Mouse (Mus musculus): ENCODE results near the gene Blmh. TPM values are rescaled to one million over a fixed set of nuclear protein-coding genes. Genes with fewer than 3 reads are reported as not detected.

Gene Blmh
- polyA plus RNA-seq, 1 experiment from 2014 or later, result 140 TPM

DNA sequence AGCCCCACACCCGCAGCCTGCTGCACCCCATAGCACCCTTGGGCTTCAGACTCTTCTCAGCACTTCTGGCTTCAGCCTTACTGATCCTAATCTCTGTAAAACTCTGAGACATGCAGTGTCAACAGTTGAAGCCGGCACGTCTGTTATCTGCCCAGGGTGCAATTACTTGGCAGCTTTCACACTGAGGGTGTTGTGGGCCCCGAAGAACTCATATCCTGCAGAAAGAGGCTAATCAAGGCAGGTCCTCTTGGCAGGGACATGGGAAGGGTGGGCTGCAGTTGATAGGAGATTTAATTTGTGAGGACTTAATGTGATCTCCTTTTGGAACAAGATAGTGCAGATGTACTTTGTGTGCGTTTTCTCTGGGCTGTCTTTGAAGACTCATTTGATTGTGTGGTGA lies 59.0 kb downstream of the Blmh start:
- no peak overlapping the region for H3K9ac ChIP-seq
- H3K9me3 ChIP-seq, result no peaks in the 10 kb centered on the region
- no peaks in the 10 kb centered on the region for H3K27me3 ChIP-seq (replicated peaks)
- peaks cover 25% of the 10 kb centered on the region; the same call in 1 of the 2 replicates for H3K36me3 ChIP-seq
- H3K27ac ChIP-seq, result no peak overlapping the region
- H3K4me1 ChIP-seq, result no peaks in the 10 kb centered on the region
- no peak overlapping the region for H3K4me3 ChIP-seq (replicated peaks)
- ATAC-seq (ENCODE audit: insufficient read depth, low FRiP score, low read depth), result no peak
- 60% methylated on average over 5 of the region's 5 CpGs for WGBS
- H3K4me2 ChIP-seq, result no peak overlapping the region

DNA sequence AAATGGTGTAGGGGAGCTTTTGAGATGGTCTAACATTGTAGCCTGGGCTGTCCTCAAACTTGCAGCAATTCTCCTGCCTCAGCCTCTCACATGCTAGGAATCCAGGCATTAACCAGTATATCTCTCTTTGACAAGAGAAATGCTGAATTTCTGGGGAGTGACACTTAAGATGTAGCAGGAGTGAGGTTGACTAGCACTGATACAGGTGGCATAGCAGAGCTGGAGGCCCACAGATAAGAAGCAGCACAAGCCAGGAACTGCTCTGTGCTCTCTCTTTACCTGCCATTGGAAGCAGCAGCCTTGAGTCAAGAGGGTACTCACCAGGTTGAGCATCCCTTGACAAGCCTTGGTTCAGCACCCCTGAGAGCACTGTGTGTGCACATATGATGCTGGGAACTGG lies 59.6 kb downstream of the Blmh start:
- Histone ChIP-seq H3K27ac (no peak overlapping the region), H3K36me3 (peaks cover 23% of the 10 kb centered on the region; the same call in 1 of the 2 replicates), H3K4me3 (replicated peaks) (no peak overlapping the region), H3K9me3 (no peaks in the 10 kb centered on the region), H3K9ac (no peak overlapping the region), H3K4me2 (no peak overlapping the region), H3K4me1 (no peaks in the 10 kb centered on the region), H3K27me3 (replicated peaks) (no peaks in the 10 kb centered on the region)
- no peak for ATAC-seq (ENCODE audit: insufficient read depth, low FRiP score, low read depth)

DNA sequence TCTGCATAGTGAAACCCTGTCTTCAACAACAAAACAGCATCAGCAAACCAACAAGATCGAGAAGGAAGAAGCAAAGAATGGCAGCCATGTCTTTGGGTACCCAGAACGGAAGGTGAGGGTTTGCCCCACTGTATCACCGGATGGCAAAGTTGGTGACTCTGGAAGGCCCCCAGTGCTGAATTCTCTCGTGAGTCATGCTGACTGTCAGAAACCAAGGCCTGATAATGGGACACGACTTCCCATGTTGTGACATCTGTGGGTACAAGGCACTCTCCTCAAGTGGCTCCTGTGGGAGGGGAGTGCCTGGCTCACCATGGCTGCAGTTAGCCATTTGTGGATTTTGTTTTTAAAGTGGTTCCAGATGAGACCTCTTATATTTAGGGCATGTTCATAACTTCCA lies 66.2 kb downstream of the Blmh start:
- Histone ChIP-seq H3K4me1 (no peaks in the 10 kb centered on the region), H3K36me3 (peaks cover 14% of the 10 kb centered on the region; the same call in 1 of the 2 replicates), H3K27me3 (replicated peaks) (0 out of 2 replicates have a peak, but pooled peaks cover 4% of the 10 kb centered on the region), H3K27ac (no peak overlapping the region), H3K4me3 (replicated peaks) (no peak overlapping the region), H3K4me2 (no peak overlapping the region), H3K9ac (no peak overlapping the region), H3K9me3 (no peaks in the 10 kb centered on the region)
- ATAC-seq (ENCODE audit: insufficient read depth, low FRiP score, low read depth), result no peak
- WGBS, result 70% methylated on average over 5 of the region's 5 CpGs

DNA sequence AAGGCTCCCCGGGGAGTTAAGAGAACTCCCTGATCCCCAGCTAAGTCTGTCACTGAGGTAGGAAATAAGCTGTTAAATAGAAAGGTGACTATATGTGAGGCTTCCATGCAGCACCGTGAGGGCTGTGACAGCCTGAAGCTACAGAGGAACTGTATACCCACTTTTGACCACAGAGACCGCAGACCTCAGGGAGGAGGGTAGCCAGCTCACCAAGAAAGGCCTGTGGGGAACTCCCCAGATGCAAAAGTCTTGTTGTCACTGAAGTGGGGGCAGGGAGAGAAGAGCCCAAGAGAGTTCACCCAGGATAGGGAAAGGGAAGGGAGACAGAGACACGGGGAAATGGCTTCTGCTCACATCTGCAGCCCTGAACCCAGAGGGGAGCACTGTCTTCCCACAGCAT lies 68.3 kb downstream of the Blmh start:
- Histone ChIP-seq H3K4me2 (no peak overlapping the region), H3K4me1 (0 out of 2 replicates have a peak, but pooled peaks cover 2% of the 10 kb centered on the region), H3K4me3 (replicated peaks) (no peak overlapping the region), H3K9ac (no peak overlapping the region), H3K27me3 (replicated peaks) (peaks cover 23% of the 10 kb centered on the region), H3K9me3 (no peaks in the 10 kb centered on the region), H3K36me3 (no peaks in the 10 kb centered on the region), H3K27ac (no peak overlapping the region)
- 31% methylated on average over 4 of the region's 4 CpGs for WGBS
- no peak for ATAC-seq (ENCODE audit: insufficient read depth, low FRiP score, low read depth)

DNA sequence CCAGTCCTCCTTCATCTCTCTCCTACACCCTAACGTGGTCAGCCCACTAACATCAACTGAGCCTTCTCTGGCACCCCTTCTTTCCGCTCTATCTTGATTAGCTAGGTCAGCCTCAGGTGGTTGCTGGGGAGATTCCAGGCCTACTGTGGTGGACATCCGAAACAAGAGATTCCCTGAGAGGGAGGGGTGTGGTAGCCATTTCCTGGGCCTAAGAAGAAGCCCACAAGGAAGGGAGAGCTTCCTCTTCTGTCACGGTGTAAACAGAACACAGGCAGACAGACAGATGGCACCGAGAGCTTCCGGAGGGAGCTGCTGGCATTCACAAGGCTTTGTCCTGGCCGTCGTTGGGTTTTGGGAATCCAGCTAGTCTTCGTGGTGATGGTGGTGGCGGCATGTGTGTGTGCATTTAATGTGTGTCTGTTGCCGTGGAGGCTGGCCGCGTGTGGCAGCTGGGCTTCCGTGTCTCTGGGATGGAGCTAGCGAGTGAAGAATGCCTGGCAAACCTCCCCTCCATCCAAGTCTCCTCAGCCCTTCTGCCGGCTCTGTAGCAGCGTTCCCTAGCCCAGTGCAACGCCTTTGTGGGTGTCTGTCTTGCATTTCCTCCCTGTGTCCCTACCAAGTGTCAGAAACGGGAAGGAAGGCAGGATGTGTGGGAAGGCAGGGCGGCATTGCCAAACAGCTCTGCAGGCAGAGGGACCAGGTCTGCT lies 71.5 kb downstream of the Blmh start:
- 52% methylated on average over 20 of the region's 20 CpGs for WGBS
- Histone ChIP-seq H3K36me3 (no peaks in the 10 kb centered on the region), H3K4me3 (replicated peaks) (no peak overlapping the region), H3K4me2 (0 out of 2 replicates have a peak overlapping the region, but pooled peaks have one; percentile 3), H3K27me3 (replicated peaks) (peaks cover 41% of the 10 kb centered on the region), H3K4me1 (peaks cover 13% of the 10 kb centered on the region), H3K9ac (no peak overlapping the region), H3K27ac (no peak overlapping the region), H3K9me3 (no peaks in the 10 kb centered on the region)
- no peak for ATAC-seq (ENCODE audit: insufficient read depth, low FRiP score, low read depth)

DNA sequence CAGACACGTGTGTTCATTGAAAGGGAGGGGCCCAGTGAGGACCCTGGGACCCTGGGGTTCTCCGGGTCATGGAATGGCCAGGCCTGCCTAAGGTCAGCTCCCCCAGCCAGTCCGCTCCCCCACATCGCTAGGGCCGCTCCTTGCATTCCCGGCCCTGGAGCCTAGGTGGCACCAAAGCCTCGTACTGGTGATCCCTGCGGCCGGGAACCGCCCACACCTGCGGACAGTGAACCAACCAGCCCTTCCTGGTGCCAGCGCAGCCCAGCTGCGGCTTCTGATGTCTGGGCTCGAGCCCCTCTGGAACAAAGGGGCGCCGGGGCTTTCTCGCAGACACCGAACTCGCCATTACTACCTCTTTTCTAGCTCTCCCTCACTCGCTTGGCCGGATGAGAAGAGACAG lies 72.7 kb downstream of the Blmh start:
- H3K27ac ChIP-seq, result no peak overlapping the region
- no peaks in the 10 kb centered on the region for H3K9me3 ChIP-seq
- ATAC-seq (ENCODE audit: insufficient read depth, low FRiP score, low read depth), result peak; percentile 56; the same call in 1 of the 2 replicates
- H3K27me3 ChIP-seq (replicated peaks), result peaks cover 43% of the 10 kb centered on the region
- peak overlapping the region; percentile 49 for H3K4me3 ChIP-seq (replicated peaks)
- H3K9ac ChIP-seq, result no peak overlapping the region
- H3K4me1 ChIP-seq, result peaks cover 13% of the 10 kb centered on the region
- H3K4me2 ChIP-seq, result peak overlapping the region; percentile 95
- WGBS, result 0% methylated on average over 21 of the region's 21 CpGs
- no peaks in the 10 kb centered on the region for H3K36me3 ChIP-seq

DNA sequence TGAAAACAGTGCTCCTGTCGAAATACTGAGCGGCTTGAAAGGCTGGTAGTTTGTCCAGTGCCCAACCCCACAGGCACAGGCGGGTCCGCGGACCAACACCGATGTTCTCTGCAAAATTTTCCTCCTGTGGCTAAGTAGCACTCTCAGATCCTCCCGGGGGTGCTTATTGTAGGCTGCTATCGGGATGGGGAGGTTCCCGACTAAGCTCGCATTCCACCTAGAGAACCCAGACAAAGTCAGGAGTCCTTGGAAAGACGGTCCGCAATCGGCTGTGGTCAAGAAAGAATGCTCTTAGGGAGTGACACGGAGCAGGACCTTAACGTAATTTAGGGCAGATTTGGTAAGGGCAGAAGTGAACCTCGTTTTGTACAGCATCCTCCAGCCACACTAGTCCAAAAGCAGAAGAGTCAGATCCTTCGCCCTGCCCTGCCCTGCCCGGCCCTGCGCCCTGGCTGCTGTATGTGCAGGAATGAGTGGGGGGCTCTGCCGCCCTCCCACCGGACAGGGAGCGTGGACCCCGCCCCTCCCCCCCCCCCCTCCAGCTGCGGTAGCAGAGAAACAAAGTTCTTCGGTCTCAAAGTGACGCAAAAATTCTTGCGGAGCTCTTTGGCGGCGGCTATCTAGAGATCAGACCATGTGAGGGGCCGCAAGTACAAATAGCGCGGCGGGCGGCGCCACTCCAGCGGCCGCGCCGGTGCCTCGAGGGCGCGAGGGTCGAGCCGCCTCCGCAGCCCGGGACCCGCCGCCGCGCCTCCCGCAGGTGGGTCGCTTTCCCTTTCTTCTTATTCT lies 73.5 kb downstream of the Blmh start, which contains the start of gene Slc6a4:
Gene Slc6a4 (plus strand): TSS at position 688 of the 789 bp plus-strand sequence.
- H3K4me3 ChIP-seq (replicated peaks), result peak within 1 kb of the TSS; percentile 49
- no peaks in the 10 kb centered on the region for H3K36me3 ChIP-seq
- no peak within 1 kb of the TSS for H3K27ac ChIP-seq
- peaks cover 43% of the 10 kb centered on the region for H3K27me3 ChIP-seq (replicated peaks)
- H3K4me1 ChIP-seq, result peaks cover 16% of the 10 kb centered on the region
- no peak within 1 kb of the TSS for H3K9ac ChIP-seq
- peak within 1 kb of the TSS; percentile 95 for H3K4me2 ChIP-seq
- no peak for ATAC-seq (ENCODE audit: insufficient read depth, low FRiP score, low read depth)
- WGBS, result under 1% methylated on average over 52 of the region's 52 CpGs
- no peaks in the 10 kb centered on the region for H3K9me3 ChIP-seq

DNA sequence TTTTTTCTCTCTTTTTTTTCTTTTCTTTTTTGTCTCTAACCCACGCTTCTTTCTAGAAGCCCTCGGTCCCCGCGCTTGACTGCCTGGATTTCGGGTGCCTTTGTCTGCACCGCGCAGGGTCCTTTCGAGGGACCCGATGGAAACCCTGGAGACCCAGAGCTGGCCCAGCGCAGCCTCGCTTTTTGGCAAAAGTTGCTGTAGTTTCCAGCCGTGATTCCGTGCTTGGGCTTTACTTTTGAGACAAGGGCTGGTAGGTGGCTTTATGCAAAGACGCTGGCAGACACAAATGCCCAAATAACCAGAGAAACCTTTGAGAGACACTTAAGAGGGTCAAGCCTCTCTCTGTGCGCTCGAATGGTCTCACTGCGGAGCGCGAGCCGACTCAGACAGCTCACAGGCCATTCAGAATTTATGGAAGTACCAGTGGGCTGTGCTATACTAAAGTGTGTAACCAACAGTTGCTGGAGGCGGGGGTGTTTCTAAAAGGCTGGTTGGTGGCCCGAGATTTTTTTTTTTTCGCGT lies 74.2 kb downstream of the Blmh start:
- Histone ChIP-seq H3K4me2 (peak overlapping the region; percentile 95), H3K4me1 (peaks cover 16% of the 10 kb centered on the region), H3K9ac (no peak overlapping the region), H3K27me3 (replicated peaks) (peaks cover 43% of the 10 kb centered on the region), H3K36me3 (no peaks in the 10 kb centered on the region), H3K4me3 (replicated peaks) (peak overlapping the region; percentile 49), H3K27ac (no peak overlapping the region), H3K9me3 (no peaks in the 10 kb centered on the region)
- 10% methylated on average over 24 of the region's 24 CpGs for WGBS
- ATAC-seq (ENCODE audit: insufficient read depth, low FRiP score, low read depth), result no peak

DNA sequence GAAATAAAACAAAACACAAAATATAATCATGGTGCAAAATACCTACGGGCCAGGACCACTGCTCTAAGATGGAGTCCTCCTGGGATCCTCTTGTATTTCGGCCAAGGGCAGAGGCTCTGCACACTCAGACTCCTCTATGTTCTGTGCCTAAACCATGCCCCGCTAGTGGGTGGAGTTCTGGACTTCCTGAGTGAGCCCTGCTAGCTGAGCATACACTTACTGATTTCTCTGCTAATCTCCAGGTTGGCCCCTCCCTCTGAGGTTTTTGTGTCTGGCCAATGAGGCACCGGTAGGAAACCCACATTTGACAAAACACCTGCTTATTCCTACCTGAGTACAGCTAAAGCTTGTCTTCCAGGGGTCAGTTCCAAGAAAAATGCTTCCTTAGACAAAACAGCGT lies 76.1 kb downstream of the Blmh start:
- Histone ChIP-seq H3K27me3 (replicated peaks) (peaks cover 40% of the 10 kb centered on the region), H3K9ac (no peak overlapping the region), H3K9me3 (no peaks in the 10 kb centered on the region), H3K4me2 (no peak overlapping the region), H3K4me3 (replicated peaks) (no peak overlapping the region), H3K4me1 (peaks cover 16% of the 10 kb centered on the region), H3K27ac (no peak overlapping the region), H3K36me3 (no peaks in the 10 kb centered on the region)
- no peak for ATAC-seq (ENCODE audit: insufficient read depth, low FRiP score, low read depth)
- WGBS, result 57% methylated on average over 5 of the region's 5 CpGs

DNA sequence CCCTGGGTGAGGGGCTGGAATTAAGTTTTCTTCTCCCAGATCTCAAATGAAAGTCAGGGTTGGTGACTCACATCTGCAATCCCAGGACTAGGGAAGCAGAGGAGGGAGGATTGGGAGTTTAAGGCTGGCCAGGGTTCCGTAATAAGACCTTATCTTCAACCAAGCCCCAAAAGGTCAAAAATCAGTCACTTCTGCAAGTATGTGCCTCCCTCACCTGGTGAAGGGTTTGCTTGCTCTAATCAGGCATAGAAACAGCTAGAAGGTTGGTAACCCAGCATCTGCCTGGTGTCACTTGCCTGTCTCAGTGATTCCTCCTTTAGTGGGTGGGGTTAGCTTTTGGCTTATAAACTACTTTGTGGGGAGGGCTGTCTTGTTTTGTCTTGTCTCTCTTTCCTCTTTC lies 77.8 kb downstream of the Blmh start:
- H3K9me3 ChIP-seq, result no peaks in the 10 kb centered on the region
- no peak overlapping the region for H3K27ac ChIP-seq
- H3K4me1 ChIP-seq, result peaks cover 16% of the 10 kb centered on the region
- H3K4me2 ChIP-seq, result no peak overlapping the region
- no peak for ATAC-seq (ENCODE audit: insufficient read depth, low FRiP score, low read depth)
- H3K4me3 ChIP-seq (replicated peaks), result no peak overlapping the region
- no peaks in the 10 kb centered on the region for H3K36me3 ChIP-seq
- peaks cover 24% of the 10 kb centered on the region for H3K27me3 ChIP-seq (replicated peaks)
- 60% methylated on average over 1 of the region's 1 CpGs for whole genome bisulfite sequencing
- no peak overlapping the region for H3K9ac ChIP-seq

DNA sequence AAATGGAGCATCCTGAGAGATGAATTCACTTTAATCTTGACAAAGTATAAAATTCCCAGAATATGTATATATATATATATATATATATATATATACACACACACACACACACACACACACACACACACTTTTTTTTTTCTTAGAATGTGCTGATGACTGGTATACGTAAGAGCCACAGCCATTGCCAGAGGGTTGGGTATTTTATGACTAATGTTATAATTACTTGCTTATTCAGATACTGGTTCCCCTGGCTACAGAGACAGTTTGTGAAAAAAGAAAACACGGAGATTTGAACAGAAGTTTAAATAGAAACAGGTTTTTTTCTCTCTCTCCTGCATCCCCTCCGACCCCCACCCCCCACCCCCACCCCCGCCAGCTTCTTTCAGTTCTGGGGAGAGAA lies 81.3 kb downstream of the Blmh start:
- H3K36me3 ChIP-seq, result no peaks in the 10 kb centered on the region
- H3K4me3 ChIP-seq (replicated peaks), result no peak overlapping the region
- no peaks in the 10 kb centered on the region for H3K9me3 ChIP-seq
- 0 out of 2 replicates have a peak, but pooled peaks cover 5% of the 10 kb centered on the region for H3K27me3 ChIP-seq (replicated peaks)
- no peak for ATAC-seq (ENCODE audit: insufficient read depth, low FRiP score, low read depth)
- no peak overlapping the region for H3K27ac ChIP-seq
- H3K4me1 ChIP-seq, result 0 out of 2 replicates have a peak, but pooled peaks cover 3% of the 10 kb centered on the region
- H3K9ac ChIP-seq, result no peak overlapping the region
- H3K4me2 ChIP-seq, result no peak overlapping the region
- WGBS, result 40% methylated on average over 4 of the region's 4 CpGs

DNA sequence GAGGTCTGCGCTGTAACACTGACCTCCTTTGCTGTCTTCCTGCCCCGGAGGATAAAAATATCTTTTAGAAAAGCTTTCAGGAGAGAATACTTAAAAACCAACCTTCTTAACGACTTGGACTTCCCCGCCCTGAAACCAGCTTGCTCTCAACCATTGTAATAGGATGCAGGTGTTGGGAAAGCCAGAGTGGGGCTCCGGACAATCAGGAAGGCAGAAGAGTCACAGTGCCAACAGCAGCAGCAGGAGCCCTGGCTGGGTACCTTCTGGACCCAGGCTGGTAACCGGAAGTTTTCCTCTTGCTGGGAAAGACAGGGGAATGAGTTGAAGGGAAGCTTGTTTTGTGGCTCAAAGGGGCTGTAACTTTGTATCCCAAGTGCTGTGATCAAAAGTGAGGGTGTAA lies 82.0 kb downstream of the Blmh start:
- WGBS, result 41% methylated on average over 6 of the region's 6 CpGs
- Histone ChIP-seq H3K27ac (no peak overlapping the region), H3K9ac (no peak overlapping the region), H3K4me3 (replicated peaks) (no peak overlapping the region), H3K9me3 (no peaks in the 10 kb centered on the region), H3K36me3 (no peaks in the 10 kb centered on the region), H3K4me1 (0 out of 2 replicates have a peak, but pooled peaks cover 3% of the 10 kb centered on the region), H3K27me3 (replicated peaks) (no peaks in the 10 kb centered on the region), H3K4me2 (no peak overlapping the region)
- no peak for ATAC-seq (ENCODE audit: insufficient read depth, low FRiP score, low read depth)
